Mouse (Mus musculus) limb, embryonic 15.5 days (tissue): ENCODE data around the gene Spty2d1. TPM values are rescaled to one million over a fixed set of nuclear protein-coding genes. Genes with fewer than 3 reads are reported as not detected.

ENCODE experiments used
- polyA plus RNA-seq: library from polyadenylated mRNA; unstranded; fragments of >200 nt; fragmentation: Nextera tagmentation; extraction: Ambion mirVana; gene quantifications from 2 replicates; pipeline ENCODE4 v1.2.1, GENCODE M21; 2015

The Spty2d1 gene
- polyA plus RNA-seq, 1 experiment from 2014 or later, result 23.3 TPM

Other genes with a start within 250 kb of the Spty2d1 start
- gene Hps5, start 212.3 kb downstream of the Spty2d1 start, polyA plus RNA-seq, result 20.8 and 23.2 TPM in 2 replicates
- gene Gtf2h1, start 212.3 kb downstream of the Spty2d1 start, polyA plus RNA-seq, result 49.8 and 52.4 TPM in 2 replicates
- gene Ldha, start 166.9 kb downstream of the Spty2d1 start, polyA plus RNA-seq, result 1,928 and 2,051 TPM in 2 replicates
- 0.26 TPM in 1 of 2 replicates, not detected in the other for gene Ldhc, start 147.2 kb downstream of the Spty2d1 start, polyA plus RNA-seq
- gene Tsg101, start 88.4 kb downstream of the Spty2d1 start, polyA plus RNA-seq, result 161 and 169 TPM in 2 replicates
- gene Uevld, start 49.9 kb downstream of the Spty2d1 start, polyA plus RNA-seq, result 11.1 and 11.2 TPM in 2 replicates
- not detected in 2 replicates for gene Gm9999, start 24.8 kb downstream of the Spty2d1 start, polyA plus RNA-seq
- gene Tmem86a, start 42.2 kb upstream of the Spty2d1 start, polyA plus RNA-seq, result 25.5 and 27.2 TPM in 2 replicates
- 0.09 and 0.50 TPM in 2 replicates for gene Ptpn5, start 125.3 kb upstream of the Spty2d1 start, polyA plus RNA-seq
- gene Mrgpra6, start 196.5 kb upstream of the Spty2d1 start, polyA plus RNA-seq, result not detected in 2 replicates
- gene Mrgpra9, start 244.4 kb upstream of the Spty2d1 start, polyA plus RNA-seq, result not detected in 2 replicates